Mouse (Mus musculus) ovary, postnatal 14 days (tissue): Measurements from ENCODE around the gene Clic4.
"Not testable (repeated sequence)": the region's sequence is repeated elsewhere in the genome, so short reads cannot be mapped to it uniquely, and the experiment has no call there.

Experiments used
- DNase-seq: peaks from one replicate; pipeline ENCODE4 v3.0.0; 2022; ENCODE audit warnings: low spot score

The Clic4 gene

DNA sequence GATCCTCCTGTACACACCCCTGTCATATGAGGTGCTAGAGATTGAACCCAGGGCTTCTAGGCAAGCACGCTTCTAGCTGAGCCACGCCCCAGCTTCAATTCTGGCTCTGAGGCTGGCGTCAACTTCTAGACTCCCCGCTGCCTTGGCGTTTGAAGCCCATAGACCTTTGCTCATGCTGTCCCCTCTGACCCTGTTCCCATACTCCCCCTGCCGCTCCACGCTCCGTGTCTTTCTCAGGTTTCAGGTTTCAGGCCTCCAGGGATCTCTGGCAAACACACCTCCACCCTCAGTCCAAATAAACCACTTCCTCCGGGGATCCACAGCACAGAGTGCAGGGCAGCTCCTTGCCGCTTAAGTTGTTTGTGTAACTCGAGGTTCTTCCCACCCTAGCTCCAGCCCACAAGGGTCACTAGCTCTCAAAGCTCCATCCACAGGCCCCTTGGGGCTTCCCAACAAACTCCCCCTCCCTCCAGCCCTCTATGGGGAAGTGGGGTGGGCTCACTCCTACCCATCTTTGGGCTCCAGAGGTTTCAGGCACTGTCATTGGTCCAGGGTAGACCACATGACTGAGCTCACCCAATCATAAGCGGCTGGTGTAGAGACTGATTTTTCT, 20.0 kb upstream of the Clic4 start:
- no peak for DNase-seq

DNA sequence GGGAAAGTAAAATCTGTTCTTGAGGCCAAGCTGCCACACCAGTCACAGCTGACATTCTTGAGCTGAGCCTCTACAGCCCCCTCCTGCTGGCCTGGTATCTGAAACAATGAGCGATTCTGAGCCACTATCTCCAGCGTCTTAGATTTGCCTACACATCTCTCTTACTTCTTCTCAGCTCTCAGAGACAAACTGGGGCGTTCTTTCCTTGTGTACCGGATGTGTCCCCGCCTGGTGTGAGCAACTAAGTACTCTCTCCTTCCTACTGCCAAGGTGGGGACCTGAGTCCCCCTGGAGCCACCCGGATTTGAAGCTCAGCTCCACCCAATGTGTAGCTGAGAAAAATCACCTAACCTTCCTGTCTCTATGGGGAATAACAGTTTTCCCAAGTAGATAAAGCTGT, 19.2 kb upstream of the Clic4 start:
- no peak for DNase-seq

- no peak for DNase-seq
Observed at GRCm38 (mm10) chr4:135291199-135291598, 18.6 kb upstream of the Clic4 start.

DNA sequence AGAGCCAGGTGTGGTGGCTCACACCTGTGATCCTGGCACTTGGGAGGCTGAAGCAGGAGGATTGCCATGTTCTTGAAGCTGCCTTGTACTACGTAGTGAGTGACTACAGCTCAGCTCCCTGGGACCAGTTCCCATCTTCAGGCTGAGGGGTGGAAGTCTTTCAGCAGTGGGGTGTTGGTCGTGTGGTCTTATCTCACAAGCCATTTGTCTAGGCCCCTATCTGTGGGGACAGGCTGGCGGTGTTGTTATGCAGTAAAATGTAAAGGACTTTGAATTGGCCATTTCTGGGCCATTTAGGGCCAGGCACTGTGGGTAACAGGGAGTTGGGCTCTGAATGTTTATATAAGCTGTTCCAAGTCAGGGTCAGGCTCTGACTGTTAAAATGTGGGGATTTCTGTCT, 15.4 kb upstream of the Clic4 start:
- DNase-seq: no peak

GRCm38 (mm10) chr4:135286833-135287395, 14.3 kb upstream of the Clic4 start:
- DNase-seq: no peak

- no peak for DNase-seq
Observed at GRCm38 (mm10) chr4:135286033-135286622, 13.5 kb upstream of the Clic4 start.

GRCm38 (mm10) chr4:135285436-135285835, 12.8 kb upstream of the Clic4 start:
- DNase-seq: no peak

- DNase-seq: no peak
Observed at GRCm38 (mm10) chr4:135283875-135284274, 11.3 kb upstream of the Clic4 start.

GRCm38 (mm10) chr4:135283417-135283816, 10.8 kb upstream of the Clic4 start:
- no peak for DNase-seq

- peak; percentile 42 for DNase-seq
Observed at GRCm38 (mm10) chr4:135282651-135283290, 10.2 kb upstream of the Clic4 start.

DNA sequence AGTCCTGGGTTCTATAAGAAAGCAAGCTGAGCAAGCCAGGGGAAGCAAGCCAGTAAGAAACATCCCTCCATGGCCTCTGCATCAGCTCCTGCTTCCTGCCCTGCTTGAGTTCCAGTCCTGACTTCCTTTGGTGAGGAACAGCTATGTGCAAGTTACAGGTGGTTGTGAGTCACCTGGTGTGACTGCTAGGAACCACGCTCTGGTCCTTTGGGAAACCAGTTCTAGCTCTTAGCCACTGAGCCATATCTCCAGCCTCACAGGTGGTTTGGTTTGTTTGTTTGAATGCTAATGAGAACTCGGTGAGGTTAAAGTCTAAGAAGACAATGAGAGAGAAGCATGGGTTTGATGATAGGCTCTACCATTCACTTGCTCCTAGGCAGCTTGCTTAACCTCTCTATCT, 7.4 kb upstream of the Clic4 start:
- not testable (repeated sequence) for DNase-seq

- no peak for DNase-seq
Observed at GRCm38 (mm10) chr4:135276681-135277379, 4.2 kb upstream of the Clic4 start.

- DNase-seq: no peak
Observed at GRCm38 (mm10) chr4:135274761-135275160, 2.1 kb upstream of the Clic4 start.

DNA sequence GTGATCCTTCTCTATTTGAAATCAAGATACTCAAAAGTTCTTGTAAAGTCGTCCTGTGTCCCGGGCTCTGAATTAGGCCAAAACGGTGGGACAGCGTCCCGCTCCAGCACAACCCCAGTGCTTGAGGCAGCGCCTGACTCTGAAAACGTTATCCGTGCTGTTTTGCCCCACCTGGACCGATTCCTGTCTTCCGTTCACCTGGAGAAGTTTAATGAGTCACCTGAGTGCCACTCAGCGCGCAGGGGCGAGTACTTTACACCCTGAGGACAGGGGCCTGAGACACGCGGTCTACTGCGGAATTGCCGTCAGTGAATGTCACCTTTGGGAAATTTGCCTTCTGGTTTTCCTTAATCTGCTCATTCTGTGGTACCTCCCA, 681 bp upstream of the Clic4 start:
- DNase-seq: no peak

DNA sequence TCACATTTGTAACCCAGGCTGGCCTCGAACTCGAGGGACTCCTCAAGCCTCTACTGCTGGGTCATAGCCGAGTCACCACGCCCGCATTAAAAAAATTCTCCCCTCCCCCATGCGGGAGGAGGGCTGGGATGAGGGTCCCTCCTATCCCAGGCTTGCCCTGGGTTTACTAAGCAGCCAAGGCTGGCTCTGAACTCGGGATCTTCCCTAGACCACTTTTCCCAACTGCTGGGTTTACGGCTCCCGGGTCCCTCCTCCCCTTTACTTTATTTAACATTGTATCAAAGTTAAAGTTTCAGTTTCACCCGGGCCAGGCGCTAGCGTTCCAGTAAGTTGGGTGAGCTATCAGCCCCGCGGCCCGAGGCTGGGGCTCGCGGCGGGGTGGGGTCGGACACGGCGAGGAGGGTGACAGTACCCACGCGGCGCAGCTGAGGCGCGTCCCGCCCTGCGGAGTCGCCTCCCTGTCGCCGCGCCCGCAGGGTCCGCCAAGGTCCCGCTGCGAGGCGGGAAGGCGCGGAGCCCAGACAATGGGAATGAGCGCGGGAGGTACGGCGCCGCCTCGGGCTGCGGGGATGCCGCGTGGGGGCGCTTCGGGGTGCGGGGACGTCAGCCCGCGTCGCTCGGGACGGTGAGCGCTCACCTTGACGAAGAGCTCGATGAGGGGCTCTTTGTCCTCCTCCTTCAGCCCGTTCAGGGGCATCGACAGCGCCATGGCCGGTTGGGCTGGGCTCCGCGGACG, 565 bp downstream of the Clic4 start:
- peak; percentile 45 for DNase-seq

DNA sequence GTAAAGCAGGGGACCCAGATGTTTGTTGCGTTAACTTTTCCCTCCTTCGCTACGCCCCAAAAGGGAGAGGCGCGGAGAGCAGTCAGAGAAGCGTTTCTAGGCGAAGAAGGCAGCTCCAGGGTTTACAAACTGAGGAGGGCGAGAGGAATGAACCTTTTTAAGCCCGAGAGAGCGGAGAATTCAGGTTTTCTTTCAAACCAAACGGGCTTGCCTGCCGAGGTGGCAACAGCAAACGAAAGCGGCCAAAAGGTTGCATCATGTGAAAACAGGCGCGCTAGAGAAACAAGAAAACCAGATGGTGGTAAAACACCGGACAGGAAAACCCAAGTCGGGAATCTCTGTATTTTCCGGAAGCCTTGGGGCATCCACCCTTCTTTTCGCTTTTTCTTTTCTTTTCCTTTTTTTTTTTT, 1.2 kb downstream of the Clic4 start:
- peak; percentile 28 for DNase-seq

DNA sequence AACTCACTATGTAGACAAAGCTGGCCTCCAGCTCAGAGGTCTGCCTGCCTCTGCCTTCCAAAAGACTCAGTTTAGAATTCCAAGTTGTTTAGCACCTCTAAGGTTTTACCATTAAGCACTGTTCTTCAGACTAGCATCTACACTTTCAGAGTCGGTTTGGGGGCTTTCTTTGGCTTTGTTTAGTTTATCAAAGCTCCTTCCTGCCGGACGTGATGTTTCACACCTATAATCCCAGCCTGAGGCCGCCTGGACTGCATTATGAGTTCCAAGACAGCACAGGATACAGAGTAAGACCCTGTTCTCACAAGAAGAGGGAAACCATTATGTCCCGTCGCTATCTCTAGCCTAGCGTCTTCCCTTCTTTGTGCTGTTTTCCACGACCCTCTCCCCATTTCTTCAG, 2.1 kb downstream of the Clic4 start:
- no peak for DNase-seq

DNA sequence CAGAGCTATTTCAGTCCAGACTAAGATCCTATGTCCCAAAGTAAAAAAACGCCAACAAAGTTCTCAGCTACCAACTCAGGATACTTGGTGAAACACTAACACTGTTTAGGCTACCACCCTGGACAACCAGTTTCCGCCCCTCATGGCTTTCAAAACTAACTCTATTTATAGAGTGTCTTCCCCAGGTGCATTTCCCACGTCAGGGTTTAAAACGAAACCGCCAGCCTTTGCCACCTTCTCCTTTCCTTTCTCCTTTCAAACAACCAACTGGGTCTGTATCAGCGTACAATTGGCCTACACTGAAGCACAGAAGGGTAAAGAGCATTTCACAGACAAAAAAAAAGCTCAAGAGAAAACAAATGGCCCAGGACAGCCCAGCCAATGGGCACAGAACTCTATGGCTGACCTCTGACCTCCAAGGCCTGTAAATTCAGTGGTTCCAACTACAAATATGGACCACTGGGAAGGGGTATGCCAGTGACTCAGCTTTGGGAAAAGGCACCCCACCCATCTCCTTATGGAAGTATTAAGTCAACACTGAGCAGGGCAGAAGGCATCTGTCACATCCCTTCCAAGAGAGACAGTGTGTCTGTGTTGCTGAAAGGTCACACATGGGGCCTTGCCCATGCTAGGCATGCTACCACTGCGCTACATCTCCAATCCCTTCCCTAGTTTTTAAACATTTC, 2.8 kb downstream of the Clic4 start:
- DNase-seq: no peak

DNA sequence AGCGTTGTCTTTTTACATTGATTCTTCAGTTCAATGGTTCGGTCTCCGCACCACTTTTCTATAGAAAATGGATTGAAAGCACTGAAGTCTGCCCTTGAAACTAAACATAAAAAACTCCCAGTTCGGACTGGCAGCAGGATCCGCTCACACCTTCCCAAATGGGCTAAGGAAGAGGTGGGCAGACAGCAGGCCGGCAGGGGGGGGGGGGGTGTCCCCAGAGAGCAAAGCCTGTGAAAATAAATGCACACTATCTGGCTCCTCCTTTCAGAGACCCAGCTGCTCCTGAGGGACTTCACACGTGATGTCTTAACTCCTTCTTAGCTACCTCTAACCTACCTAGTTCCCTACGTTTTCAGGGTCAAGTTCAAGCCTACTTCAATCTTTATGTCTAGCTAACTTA, 5.1 kb downstream of the Clic4 start:
- no peak for DNase-seq

DNA sequence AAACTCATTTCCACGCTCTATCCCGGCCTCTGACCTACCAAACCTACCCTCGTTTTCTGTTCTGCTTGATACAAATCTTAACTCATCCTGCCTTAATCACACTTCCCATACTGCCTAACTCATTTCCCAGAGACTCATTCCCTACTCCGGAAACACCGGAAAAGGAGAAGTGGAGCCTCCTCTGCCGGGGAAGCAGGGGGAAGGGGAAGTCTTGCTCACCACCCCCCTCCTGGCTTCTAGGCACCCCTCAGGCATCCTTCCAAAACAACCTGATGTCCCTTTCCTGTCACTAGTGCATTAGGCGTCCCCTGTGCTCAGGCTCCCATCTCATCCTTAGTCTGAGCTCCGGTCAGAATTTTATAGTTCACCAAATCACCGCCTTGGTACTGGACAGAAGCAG, 5.6 kb downstream of the Clic4 start:
- DNase-seq: no peak

- no peak for DNase-seq
Observed at GRCm38 (mm10) chr4:135260434-135260833, 12.2 kb downstream of the Clic4 start.

DNA sequence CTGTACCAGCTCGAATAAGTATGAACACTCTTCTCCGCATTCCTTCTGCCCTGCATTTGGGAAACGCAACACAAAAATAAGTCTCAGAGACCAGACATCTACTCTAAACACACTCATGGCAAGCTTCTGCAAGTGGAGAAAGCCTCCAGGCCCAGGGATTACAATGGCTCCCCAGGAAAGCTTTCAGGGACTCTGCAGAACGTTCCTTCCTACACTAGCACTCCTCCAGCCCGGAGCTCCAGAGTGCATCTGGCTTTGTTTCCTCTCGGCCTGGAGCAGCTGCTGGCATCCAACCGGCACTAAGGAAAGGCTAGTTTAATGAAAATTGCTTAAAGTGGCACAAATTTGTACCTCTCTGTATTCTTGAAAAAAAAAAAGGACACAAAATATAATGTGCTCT, 14.1 kb downstream of the Clic4 start:
- DNase-seq: no peak
